Mouse (Mus musculus) T-helper 1 cell (primary cell): ENCODE data around the gene Zfp408.

Experiments used
- in situ Hi-C: fragments of 300-600 bp; cut with MboI, MseI; formaldehyde crosslinking; loops from one replicate; pipeline ENCODE4 v1.15.1; 2025; ENCODE audit warnings: high pct_unique_total_duplicates

The Zfp408 gene

GRCm38 (mm10) chr2:91622356-91622755, 27.2 kb downstream of the Zfp408 start:
- in situ Hi-C loops, result no loop called here

GRCm38 (mm10) chr2:91609370-91609769, 40.2 kb downstream of the Zfp408 start:
- in situ Hi-C loops, result loop anchor here (5.0 kb wide), 1 partner anchor 37 kb away; no protein-coding TSS in a partner anchor

GRCm38 (mm10) chr2:91602389-91602788, 47.2 kb downstream of the Zfp408 start:
- in situ Hi-C loops, result no loop called here

- in situ Hi-C loops, result no loop called here
Measured at GRCm38 (mm10) chr2:91600475-91600874, 49.1 kb downstream of the Zfp408 start.
